Comparison of ENCODE assay signal across 1 mouse cellular context in genomic region chr9:44318076-44318825, GRCm38 (mm10).
TF ChIP-seq lines count a peak whose summit lies in the region.

No protein-coding gene starts in this region.

TF ChIP-seq in CH12.LX, 34 proteins besides CTCF, POLR2A, EP300 and RAD21 (continued from another document):
- TF ChIP-seq POLR2AphosphoS2 (IDR thresholded peaks at IDR 0.05; ENCODE audit: low read depth, low read length) (no peak), CHD2 (IDR thresholded peaks at IDR 0.05; ENCODE audit: low read length) (no peak), MYC (IDR thresholded peaks at IDR 0.05; ENCODE audit: low read depth, low read length) (no peak), ZC3H11A (IDR thresholded peaks at IDR 0.05; ENCODE audit: low read depth, low read length) (no peak), MEF2A (IDR thresholded peaks at IDR 0.05; ENCODE audit: borderline replicate concordance, low read depth, low read length) (no peak), CHD1 (IDR thresholded peaks at IDR 0.05; ENCODE audit: low read depth, low read length) (no peak), JUN (IDR thresholded peaks at IDR 0.05; ENCODE audit: insufficient read depth, low read depth, low read length) (no peak), PAX5 (IDR thresholded peaks at IDR 0.05; ENCODE audit: low read length) (no peak), USF2 (conservative IDR thresholded peaks at IDR 0.05; ENCODE audit: low read depth, low read length) (no peak), MAFK (IDR thresholded peaks at IDR 0.05; ENCODE audit: insufficient replicate concordance, low read length) (no peak)
